Mouse (Mus musculus) bone marrow macrophage, adult 2 months (primary cell): ENCODE measurements at regions not wholly inside any gene's neighbourhood (a gene's known extent, or its start where the extent isn't known, plus 50 kb on each side); places are given as distances from the start of the nearest gene placed in this dataset.

Experiments used
- H3K27ac ChIP-seq: 2 replicates; pipeline ENCODE4 v1.5.1; 2012; ENCODE audit warnings: low read depth, low read length; ENCODE audit not compliant: insufficient read depth
- H3K4me1 ChIP-seq: 2 replicates; pipeline ENCODE4 v1.6.1; 2012; ENCODE audit warnings: low read length; ENCODE audit not compliant: control insufficient read depth, insufficient read depth
- H3K4me3 ChIP-seq: 2 replicates; pipeline ENCODE4 v1.5.1; 2012; ENCODE audit warnings: mild to moderate bottlenecking, low read length, moderate library complexity; ENCODE audit not compliant: insufficient read depth
- CTCF ChIP-seq: IDR thresholded peaks from 2 replicates; pipeline ENCODE4 v1.5.1; 2012; ENCODE audit warnings: low read depth, mild to moderate bottlenecking, low read length, moderate library complexity
- POLR2A ChIP-seq: IDR thresholded peaks from 2 replicates; pipeline ENCODE4 v1.6.1; 2012; ENCODE audit warnings: mild to moderate bottlenecking, low read depth, low read length, borderline replicate concordance

DNA sequence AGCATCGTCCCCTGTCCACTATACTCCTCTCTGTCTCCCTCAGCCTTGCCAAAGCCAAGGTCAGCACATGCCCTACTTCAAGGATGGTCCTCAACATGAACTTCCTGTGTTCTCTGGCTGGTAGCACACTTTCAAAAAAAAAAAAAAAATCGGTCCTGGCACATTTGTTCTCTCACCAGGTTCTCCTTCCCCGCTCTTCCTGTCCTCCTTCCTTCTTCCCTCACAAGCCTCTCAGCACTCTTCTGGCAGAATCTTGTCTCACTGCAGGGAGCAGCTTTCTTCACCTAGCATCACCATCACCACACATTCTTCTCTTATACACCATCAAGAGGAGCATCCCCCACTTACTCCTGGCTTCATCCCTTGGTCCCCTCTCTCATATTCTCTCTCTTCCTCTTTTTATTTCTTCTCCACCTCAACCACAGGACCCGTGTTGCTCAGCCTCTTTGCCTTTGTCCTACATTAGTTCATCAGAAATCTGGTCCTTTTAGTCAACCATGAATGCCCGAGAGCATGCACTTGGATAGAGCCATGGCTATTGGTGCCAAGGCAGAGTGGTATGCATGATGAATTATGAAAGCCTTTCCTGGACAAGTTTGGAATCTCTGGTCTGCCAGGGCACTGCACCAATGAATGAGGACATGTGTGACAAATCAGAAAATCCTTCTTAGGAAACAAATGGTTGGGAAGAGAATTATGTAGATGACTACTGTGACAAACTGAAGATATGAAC, 230.8 kb downstream of the Btg1 start:
- Histone ChIP-seq H3K4me1 (no peaks in the 10 kb centered on the region), H3K27ac (no peak overlapping the region), H3K4me3 (no peak overlapping the region)
- TF ChIP-seq CTCF: no peak
- no peak for TF ChIP-seq POLR2A

- Histone ChIP-seq H3K27ac (no peak overlapping the region), H3K4me3 (no peak overlapping the region), H3K4me1 (no peaks in the 10 kb centered on the region)
- TF ChIP-seq POLR2A (no peak), CTCF (no peak)
Observed at GRCm38 (mm10) chr10:96848496-96848895, 231.7 kb downstream of the Btg1 start.

DNA sequence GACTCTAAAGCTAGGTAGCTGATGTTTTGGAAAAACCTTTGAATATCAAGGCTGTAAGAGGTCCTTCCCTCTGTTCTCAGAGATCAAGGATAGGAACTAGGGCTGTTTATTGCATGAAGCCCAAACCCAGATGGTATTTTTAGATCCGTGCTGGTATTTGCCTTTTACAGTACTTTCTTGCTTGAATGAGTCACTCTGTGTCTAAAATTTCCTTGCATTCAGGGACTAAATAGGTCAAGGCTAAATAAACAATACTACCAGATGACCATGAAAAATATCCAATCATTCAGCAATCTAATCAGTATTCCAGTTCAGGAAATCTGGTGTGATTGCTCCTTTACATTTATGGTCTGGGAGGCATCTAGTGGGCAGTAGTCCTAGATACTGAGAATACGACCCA, 243.6 kb downstream of the Btg1 start:
- TF ChIP-seq CTCF: no peak
- TF ChIP-seq POLR2A: no peak
- no peak overlapping the region for H3K27ac ChIP-seq
- peaks cover 6% of the 10 kb centered on the region; the same call in 1 of the 2 replicates for H3K4me1 ChIP-seq
- H3K4me3 ChIP-seq: no peak overlapping the region

DNA sequence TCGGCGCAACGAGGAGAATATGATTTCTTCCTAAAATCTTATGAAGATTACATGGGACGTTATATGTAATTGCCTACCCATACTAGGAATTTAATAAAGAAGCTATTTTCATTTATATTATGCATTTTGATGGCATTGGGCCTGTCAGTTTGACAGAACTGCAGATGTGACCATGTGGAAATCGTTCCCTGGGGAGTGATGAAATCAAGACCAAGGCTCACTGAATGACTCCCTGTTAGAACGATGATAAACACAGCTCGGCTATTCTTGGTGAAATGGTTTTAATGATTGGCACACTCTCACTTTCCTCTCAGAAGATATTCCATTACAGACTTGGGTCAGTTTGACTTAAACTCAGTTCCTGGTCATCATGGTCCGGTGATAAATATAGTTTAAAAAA, 246.4 kb downstream of the Btg1 start:
- Histone ChIP-seq H3K27ac (no peak overlapping the region), H3K4me1 (peaks cover 6% of the 10 kb centered on the region; the same call in 1 of the 2 replicates), H3K4me3 (no peak overlapping the region)
- no peak for TF ChIP-seq CTCF
- TF ChIP-seq POLR2A: no peak

DNA sequence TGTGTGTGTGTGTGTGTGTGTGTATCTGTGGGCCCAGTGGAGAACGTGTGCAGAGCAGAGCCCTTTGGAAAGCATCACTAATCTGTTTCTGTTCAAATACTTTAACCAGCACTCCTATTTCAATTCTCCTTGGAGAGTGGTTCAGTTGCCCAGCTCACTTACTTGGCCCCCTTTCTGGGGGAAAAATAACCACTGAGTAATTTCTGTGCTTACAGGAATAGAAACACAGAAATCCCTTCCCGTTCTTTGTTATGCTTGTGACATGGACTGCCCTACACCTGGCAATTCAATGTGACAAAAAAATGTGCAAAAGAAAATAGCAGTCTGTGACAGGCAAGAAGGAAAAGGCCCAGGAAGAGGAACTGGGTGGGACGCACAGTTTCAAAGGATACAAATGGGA, 249.7 kb downstream of the Btg1 start:
- no peak overlapping the region for H3K27ac ChIP-seq
- peaks cover 11% of the 10 kb centered on the region for H3K4me1 ChIP-seq
- TF ChIP-seq CTCF (no peak), POLR2A (no peak)
- no peak overlapping the region for H3K4me3 ChIP-seq

GRCm38 (mm10) chr10:96871559-96872160, 254.9 kb downstream of the Btg1 start:
- H3K4me1 ChIP-seq: peaks cover 27% of the 10 kb centered on the region
- no peak for TF ChIP-seq POLR2A
- TF ChIP-seq CTCF: no peak
- peak overlapping the region; percentile 65 for H3K27ac ChIP-seq
- H3K4me3 ChIP-seq: no peak overlapping the region

DNA sequence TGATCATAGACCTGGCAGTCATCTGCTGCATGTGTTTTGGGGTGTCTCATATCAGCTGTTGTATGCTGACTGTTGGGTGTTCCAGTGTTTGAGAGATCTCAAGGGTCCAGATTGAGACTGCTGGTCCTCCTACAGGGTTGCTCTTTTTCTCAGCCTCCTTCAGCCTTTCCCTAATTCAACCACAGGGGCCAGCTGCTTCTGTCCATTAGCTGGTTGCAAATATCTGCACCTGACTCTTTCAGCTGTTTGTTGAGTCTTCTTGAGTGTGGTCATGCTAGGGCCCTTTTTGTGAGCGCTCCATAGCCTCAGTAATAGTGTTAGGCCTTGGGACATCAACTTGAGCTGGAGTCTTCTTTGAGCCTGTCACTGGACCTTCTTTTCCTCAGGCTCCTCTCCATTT, 257.8 kb downstream of the Btg1 start:
- Histone ChIP-seq H3K4me1 (peaks cover 31% of the 10 kb centered on the region), H3K4me3 (no peak overlapping the region), H3K27ac (no peak overlapping the region)
- no peak for TF ChIP-seq POLR2A
- no peak for TF ChIP-seq CTCF

GRCm38 (mm10) chr10:96875676-96876075, 258.9 kb downstream of the Btg1 start:
- TF ChIP-seq POLR2A: no peak
- no peak for TF ChIP-seq CTCF
- Histone ChIP-seq H3K4me1 (peaks cover 30% of the 10 kb centered on the region), H3K4me3 (no peak overlapping the region), H3K27ac (peak overlapping the region; percentile 55)

GRCm38 (mm10) chr10:96879425-96879824, 262.6 kb downstream of the Btg1 start:
- Histone ChIP-seq H3K4me1 (peaks cover 23% of the 10 kb centered on the region), H3K4me3 (no peak overlapping the region), H3K27ac (no peak overlapping the region)
- no peak for TF ChIP-seq CTCF
- no peak for TF ChIP-seq POLR2A

GRCm38 (mm10) chr10:96880771-96881170, 264.0 kb downstream of the Btg1 start:
- TF ChIP-seq CTCF: no peak
- TF ChIP-seq POLR2A: no peak

More at GRCm38 (mm10) chr10:96880771-96881170, 264.0 kb downstream of the Btg1 start:
- no peak overlapping the region for H3K4me3 ChIP-seq
- H3K4me1 ChIP-seq: peaks cover 18% of the 10 kb centered on the region
- no peak overlapping the region for H3K27ac ChIP-seq
